Mouse (Mus musculus): ENCODE measurements around the gene Kifc3. TPM values are rescaled to one million over a fixed set of nuclear protein-coding genes. Genes with fewer than 3 reads are reported as not detected.
A peak's percentile ranks its signal among the peaks of the same experiment; 100 is the strongest.

The Kifc3 gene
- total and polyA plus RNA-seq, 2 experiments from 2014 or later = 32.7 to 54.1 TPM

DNA sequence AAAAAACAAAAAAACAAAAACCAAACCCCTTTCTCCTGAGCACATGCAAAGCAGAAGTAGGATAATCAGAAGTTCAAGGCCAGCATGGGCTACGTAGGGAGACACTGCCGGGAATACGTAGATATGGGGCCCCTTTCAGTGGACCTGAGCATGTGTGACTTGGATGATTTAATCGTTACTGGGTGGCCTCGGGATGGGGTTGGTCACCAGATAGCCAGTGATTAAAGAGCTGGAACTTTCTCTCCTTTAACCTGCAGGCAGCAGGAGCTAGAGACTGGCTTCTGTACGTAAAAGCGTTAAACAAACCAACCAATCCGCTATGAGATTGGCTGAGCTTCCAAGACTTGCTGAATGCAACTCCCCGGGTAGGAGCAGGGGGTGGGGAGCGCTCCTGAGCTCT lies 17.5 kb downstream of the Kifc3 start:
- Histone ChIP-seq H3K4me2 (ENCODE audit: low read depth) (no peak overlapping the region), H3K4me1 (ENCODE audit: insufficient read depth) (no peaks in the 10 kb centered on the region), H3K27me3 (ENCODE audit: insufficient read depth, low read length) (no peaks in the 10 kb centered on the region), H3K36me3 (ENCODE audit: insufficient read depth) (no peaks in the 10 kb centered on the region), H3K9me3 (ENCODE audit: low read length) (no peaks in the 10 kb centered on the region), H3K4me3 (ENCODE audit: low read depth, low read length) (no peak overlapping the region), H3K9ac (no peak overlapping the region), H3K27ac (ENCODE audit: low read depth, low read length) (no peak overlapping the region)
- DNase-seq (no peak), ATAC-seq (no peak)
- no peak for TF ChIP-seq CTCF (IDR thresholded peaks at IDR 0.05; ENCODE audit: low read depth)
- WGBS = 42% methylated on average over 10 of the region's 10 CpGs

DNA sequence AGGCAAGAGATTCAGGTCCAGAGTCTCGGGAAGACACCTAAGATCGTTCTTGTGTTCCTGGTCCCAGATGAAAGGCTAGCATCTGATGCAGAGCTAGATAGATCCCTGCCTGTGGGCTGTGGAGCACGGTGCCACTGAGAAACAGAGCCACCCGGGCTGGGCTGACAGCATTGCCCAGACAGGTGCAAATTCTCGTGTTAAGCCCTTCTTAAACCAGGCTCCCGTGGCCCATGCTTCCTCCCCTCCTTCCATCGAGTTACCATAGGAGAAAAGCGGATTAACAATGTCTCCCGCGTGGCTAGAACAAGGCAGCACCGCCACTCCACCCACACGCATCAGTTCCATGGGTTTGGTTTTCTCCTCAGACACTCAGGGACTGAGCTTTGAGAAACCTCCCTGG lies 18.4 kb downstream of the Kifc3 start:
- no peak for ATAC-seq
- H3K4me2 ChIP-seq (ENCODE audit: low read depth) = no peak overlapping the region
- no peak for DNase-seq
- H3K27me3 ChIP-seq (ENCODE audit: insufficient read depth, low read length) = no peaks in the 10 kb centered on the region
- no peaks in the 10 kb centered on the region for H3K4me1 ChIP-seq (ENCODE audit: insufficient read depth)
- no peak overlapping the region for H3K9ac ChIP-seq
- WGBS = 80% methylated on average over 12 of the region's 12 CpGs
- no peak for TF ChIP-seq CTCF (IDR thresholded peaks at IDR 0.05; ENCODE audit: low read depth)
- H3K27ac ChIP-seq (ENCODE audit: low read depth, low read length) = no peak overlapping the region
- no peaks in the 10 kb centered on the region for H3K36me3 ChIP-seq (ENCODE audit: insufficient read depth)
- H3K9me3 ChIP-seq (ENCODE audit: low read length) = no peaks in the 10 kb centered on the region
- no peak overlapping the region for H3K4me3 ChIP-seq (ENCODE audit: low read depth, low read length)

DNA sequence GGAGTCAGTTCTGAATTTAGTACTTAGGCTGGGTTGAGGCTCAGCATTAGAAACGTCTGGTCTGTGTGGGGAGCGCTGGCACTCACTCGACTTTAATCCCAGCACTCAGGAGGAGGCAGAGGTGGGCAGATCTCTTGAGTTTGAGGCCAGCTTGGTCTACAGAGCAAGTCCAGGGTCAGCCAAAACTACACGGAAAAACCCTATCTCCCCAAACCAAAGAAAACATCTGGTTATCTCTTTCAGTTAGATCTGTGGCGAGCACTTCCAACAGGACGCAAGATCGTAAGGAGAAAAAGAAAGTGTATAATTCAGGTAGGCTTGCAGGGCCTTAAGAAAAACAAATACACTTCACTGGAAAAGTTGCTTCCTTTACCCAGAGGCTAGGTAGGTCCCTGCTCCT lies 20.8 kb downstream of the Kifc3 start:
- Histone ChIP-seq H3K4me1 (ENCODE audit: insufficient read depth) (no peaks in the 10 kb centered on the region), H3K9ac (no peak overlapping the region), H3K4me3 (ENCODE audit: low read depth, low read length) (no peak overlapping the region), H3K4me2 (ENCODE audit: low read depth) (no peak overlapping the region), H3K27me3 (ENCODE audit: insufficient read depth, low read length) (no peaks in the 10 kb centered on the region), H3K36me3 (ENCODE audit: insufficient read depth) (no peaks in the 10 kb centered on the region), H3K9me3 (ENCODE audit: low read length) (no peaks in the 10 kb centered on the region), H3K27ac (ENCODE audit: low read depth, low read length) (no peak overlapping the region)
- DNase-seq (no peak), ATAC-seq (no peak)
- no peak for TF ChIP-seq CTCF (IDR thresholded peaks at IDR 0.05; ENCODE audit: low read depth)
- WGBS = 71% methylated on average over 7 of the region's 7 CpGs

DNA sequence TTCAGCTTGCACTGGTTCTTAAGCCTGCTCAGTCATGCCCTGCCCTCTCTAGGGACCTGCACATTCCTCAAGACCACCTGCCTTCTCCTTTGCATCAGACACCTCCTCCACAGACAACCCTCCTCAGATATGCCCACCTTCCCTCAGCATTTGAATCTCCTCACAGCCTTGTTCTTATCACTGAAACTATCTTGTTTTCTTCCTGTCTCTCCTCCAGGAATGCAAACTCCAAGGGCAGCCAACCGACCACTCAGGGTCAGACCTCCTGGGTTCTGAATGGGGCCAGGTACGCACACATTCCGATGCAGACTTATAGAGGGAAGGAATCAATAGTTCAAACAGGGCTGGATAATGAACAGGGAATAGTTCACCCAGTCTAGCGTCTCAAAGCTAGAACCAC lies 24.4 kb downstream of the Kifc3 start:
- DNase-seq = no peak
- WGBS = 76% methylated on average over 4 of the region's 4 CpGs
- Histone ChIP-seq H3K4me3 (ENCODE audit: low read depth, low read length) (no peak overlapping the region), H3K4me2 (ENCODE audit: low read depth) (no peak overlapping the region), H3K27me3 (ENCODE audit: insufficient read depth, low read length) (no peaks in the 10 kb centered on the region), H3K9me3 (ENCODE audit: low read length) (no peaks in the 10 kb centered on the region), H3K36me3 (ENCODE audit: insufficient read depth) (no peaks in the 10 kb centered on the region), H3K4me1 (ENCODE audit: insufficient read depth) (peaks cover 5% of the 10 kb centered on the region; the same call in 1 of the 2 replicates), H3K27ac (ENCODE audit: low read depth, low read length) (no peak overlapping the region), H3K9ac (no peak overlapping the region)
- TF ChIP-seq CTCF (IDR thresholded peaks at IDR 0.05; ENCODE audit: low read depth) = no peak
- ATAC-seq = no peak

DNA sequence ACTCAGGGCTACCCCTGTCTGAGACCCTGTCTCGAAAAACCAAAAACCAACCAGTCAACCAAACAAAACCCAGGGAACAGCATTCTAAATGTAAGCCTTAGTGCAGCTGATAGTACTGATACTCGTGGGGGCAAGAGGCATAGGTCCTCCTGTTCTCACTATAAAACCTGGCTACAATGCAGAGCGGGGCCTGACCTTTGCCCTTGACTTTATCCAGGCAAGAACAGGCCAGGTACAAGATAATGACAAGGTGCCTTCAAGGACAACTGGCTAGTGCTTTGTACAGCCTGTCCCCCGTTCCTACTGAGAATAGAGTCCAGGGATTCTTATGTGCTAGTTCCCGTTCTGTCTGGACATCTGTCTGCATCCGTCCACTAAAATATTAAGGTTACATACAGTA lies 25.6 kb downstream of the Kifc3 start:
- WGBS = 85% methylated on average over 6 of the region's 6 CpGs
- ATAC-seq = no peak
- no peak overlapping the region for H3K27ac ChIP-seq (ENCODE audit: low read depth, low read length)

DNA sequence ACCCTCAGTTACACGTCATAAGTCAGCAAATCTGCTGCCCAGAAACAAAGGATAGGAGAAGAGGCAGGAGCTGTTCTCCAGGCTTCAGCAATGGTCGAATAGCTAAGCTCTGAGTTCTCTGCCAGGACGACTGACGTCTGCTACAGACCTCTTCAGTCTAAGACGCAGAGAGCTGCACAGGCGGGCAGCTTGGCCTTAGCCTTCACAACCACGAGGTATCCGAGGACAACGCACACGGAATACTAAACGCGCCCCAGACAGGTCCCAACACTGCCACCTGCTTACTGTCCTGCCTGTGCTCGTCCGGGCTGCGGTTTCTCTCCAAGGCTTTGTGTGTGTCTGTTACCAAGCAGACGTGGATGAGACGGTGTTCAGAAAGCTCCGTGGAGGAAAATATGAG lies 26.8 kb downstream of the Kifc3 start:
- TF ChIP-seq CTCF (IDR thresholded peaks at IDR 0.05; ENCODE audit: low read depth) = no peak
- peak; percentile 84 for ATAC-seq
- H3K4me2 ChIP-seq (ENCODE audit: low read depth) = 0 out of 2 replicates have a peak overlapping the region, but pooled peaks have one; percentile 18
- H3K9ac ChIP-seq = peak overlapping the region; percentile 22; the same call in 1 of the 2 replicates
- peaks cover 5% of the 10 kb centered on the region; the same call in 1 of the 2 replicates for H3K4me1 ChIP-seq (ENCODE audit: insufficient read depth)
- H3K27me3 ChIP-seq (ENCODE audit: insufficient read depth, low read length) = no peaks in the 10 kb centered on the region
- H3K9me3 ChIP-seq (ENCODE audit: low read length) = no peaks in the 10 kb centered on the region
- WGBS = 10% methylated on average over 18 of the region's 18 CpGs
- H3K4me3 ChIP-seq (ENCODE audit: low read depth, low read length) = no peak overlapping the region
- peak overlapping the region; percentile 83 for H3K27ac ChIP-seq (ENCODE audit: low read depth, low read length)
- H3K36me3 ChIP-seq (ENCODE audit: insufficient read depth) = no peaks in the 10 kb centered on the region
- peak; percentile 86 for DNase-seq

More for the DNA sequence above, 25.6 kb downstream of the Kifc3 start:
- DNase-seq = no peak
- H3K9ac ChIP-seq = no peak overlapping the region
- H3K4me3 ChIP-seq (ENCODE audit: low read depth, low read length) = no peak overlapping the region
- H3K36me3 ChIP-seq (ENCODE audit: insufficient read depth) = no peaks in the 10 kb centered on the region
- no peaks in the 10 kb centered on the region for H3K9me3 ChIP-seq (ENCODE audit: low read length)
- H3K4me2 ChIP-seq (ENCODE audit: low read depth) = no peak overlapping the region
- peaks cover 5% of the 10 kb centered on the region; the same call in 1 of the 2 replicates for H3K4me1 ChIP-seq (ENCODE audit: insufficient read depth)
- no peaks in the 10 kb centered on the region for H3K27me3 ChIP-seq (ENCODE audit: insufficient read depth, low read length)
- no peak for TF ChIP-seq CTCF (IDR thresholded peaks at IDR 0.05; ENCODE audit: low read depth)

DNA sequence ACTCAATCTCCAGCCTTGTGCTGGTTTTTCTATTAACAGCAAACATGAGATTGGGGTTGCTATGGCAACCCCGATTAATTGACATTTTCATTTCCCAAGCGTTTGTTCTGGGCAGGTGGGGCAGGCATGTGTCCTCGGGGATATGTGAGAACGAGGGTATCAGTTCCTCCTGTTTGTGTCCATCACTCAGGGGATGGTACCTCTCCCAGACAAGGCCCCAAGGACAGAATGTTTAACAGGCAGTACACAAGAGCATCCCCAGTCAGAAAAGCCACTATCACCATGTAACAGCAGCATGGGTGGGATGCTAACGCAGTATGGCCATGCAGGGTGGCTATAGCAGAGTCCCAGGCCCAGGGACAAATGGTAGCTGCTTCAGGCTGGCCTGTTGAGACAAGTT lies 27.3 kb downstream of the Kifc3 start:
- ATAC-seq (peak; percentile 57), DNase-seq (peak; percentile 85)
- peaks cover 5% of the 10 kb centered on the region; the same call in 1 of the 2 replicates for H3K4me1 ChIP-seq (ENCODE audit: insufficient read depth)
- H3K36me3 ChIP-seq (ENCODE audit: insufficient read depth) = no peaks in the 10 kb centered on the region
- peak overlapping the region; percentile 83 for H3K27ac ChIP-seq (ENCODE audit: low read depth, low read length)
- WGBS = 22% methylated on average over 5 of the region's 5 CpGs
- H3K9me3 ChIP-seq (ENCODE audit: low read length) = no peaks in the 10 kb centered on the region
- peak overlapping the region; percentile 22; the same call in 1 of the 2 replicates for H3K9ac ChIP-seq
- no peak overlapping the region for H3K4me2 ChIP-seq (ENCODE audit: low read depth)
- no peaks in the 10 kb centered on the region for H3K27me3 ChIP-seq (ENCODE audit: insufficient read depth, low read length)
- no peak overlapping the region for H3K4me3 ChIP-seq (ENCODE audit: low read depth, low read length)
- no peak for TF ChIP-seq CTCF (IDR thresholded peaks at IDR 0.05; ENCODE audit: low read depth)
